Mouse (Mus musculus) forebrain, embryonic 15.5 days (tissue): ENCODE data around the gene Fam173a. TPM values are rescaled to one million over a fixed set of nuclear protein-coding genes. Genes with fewer than 3 reads are reported as not detected.
A peak's percentile ranks its signal among the peaks of the same experiment; 100 is the strongest.

Source experiments
- ATAC-seq: fragments of 200-750 bp; cut with Nextera tagmentation; replicated peaks from 2 replicates; pipeline ENCODE4 v1.8.0; 2017; ENCODE audit warnings: mild to moderate bottlenecking, moderate TSS enrichment, moderate library complexity
- H3K27ac ChIP-seq: fragments of 300-500 bp; sonication (generic); replicated peaks from 2 replicates; pipeline ENCODE4 v1.5.1; 2015; ENCODE audit warnings: mild to moderate bottlenecking, inconsistent platforms
- H3K27me3 ChIP-seq: fragments of 300-500 bp; sonication (generic); 2 replicates; pipeline ENCODE4 v1.6.1; 2015; ENCODE audit warnings: inconsistent platforms
- H3K36me3 ChIP-seq: fragments of 300-500 bp; sonication (generic); 2 replicates; pipeline ENCODE4 v1.6.1; 2015; ENCODE audit warnings: mild to moderate bottlenecking, inconsistent platforms
- H3K4me1 ChIP-seq: fragments of 300-500 bp; sonication (generic); 2 replicates; pipeline ENCODE4 v1.6.1; 2015; ENCODE audit warnings: inconsistent platforms
- H3K4me2 ChIP-seq: fragments of 300-500 bp; sonication (generic); replicated peaks from 2 replicates; pipeline ENCODE4 v1.6.1; 2015; ENCODE audit warnings: mild to moderate bottlenecking, inconsistent platforms
- H3K4me3 ChIP-seq: fragments of 300-500 bp; sonication (generic); 2 replicates; pipeline ENCODE4 v1.5.1; 2015; ENCODE audit warnings: mild to moderate bottlenecking, inconsistent platforms
- H3K9ac ChIP-seq: fragments of 300-500 bp; sonication (generic); replicated peaks from 2 replicates; pipeline ENCODE4 v1.6.1; 2015; ENCODE audit warnings: mild to moderate bottlenecking, inconsistent platforms
- H3K9me3 ChIP-seq: fragments of 300-500 bp; sonication (generic); 2 replicates; pipeline ENCODE4 v1.6.1; 2016; ENCODE audit warnings: inconsistent platforms
- WGBS: fragments of 180-500 bp; shearing (Covaris S2); methylation state at CpG from one replicate; pipeline ENCODE4 v1.1.7; 2015; ENCODE audit warnings: mixed read lengths; 5-methylcytosine and 5-hydroxymethylcytosine counted together
- polyA plus RNA-seq: library from polyadenylated mRNA; unstranded; fragments of >200 nt; fragmentation: Nextera tagmentation; extraction: Ambion mirVana; gene quantifications from 2 replicates; pipeline ENCODE4 v1.2.1, GENCODE M21; 2015

Fam173a gene
- 71.4 and 84.2 TPM in 2 replicates for polyA plus RNA-seq

DNA sequence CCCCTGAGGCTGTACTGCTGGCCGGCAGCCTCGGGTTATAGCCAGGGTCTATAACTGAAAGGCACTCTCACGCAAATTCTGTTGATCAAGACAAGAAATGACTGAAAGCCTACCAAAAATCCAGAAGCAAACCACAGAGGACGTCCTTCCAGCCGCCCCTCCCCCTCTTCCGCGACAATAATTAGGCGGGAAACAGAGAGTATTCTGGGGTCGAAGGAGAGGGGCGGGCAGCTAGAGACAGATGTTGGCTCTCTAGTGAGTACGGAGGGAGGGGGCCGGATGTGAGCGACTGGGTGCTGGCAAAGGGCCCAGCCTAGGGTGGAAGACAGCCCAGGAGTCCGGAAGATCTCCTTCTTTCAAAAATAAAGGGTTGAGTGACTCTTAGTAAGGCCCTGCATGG is at the start of gene Fam173a:
Fam173a (minus strand) TSS at position 287 of the 400 bp plus-strand sequence.
- Histone ChIP-seq H3K4me1 (peaks cover 65% of the 10 kb centered on the region), H3K4me2 (peak within 1 kb of the TSS; percentile 93), H3K9me3 (no peaks in the 10 kb centered on the region), H3K9ac (peak within 1 kb of the TSS; percentile 83), H3K4me3 (peak within 1 kb of the TSS; percentile 92), H3K27me3 (0 out of 2 replicates have a peak, but pooled peaks cover 4% of the 10 kb centered on the region), H3K27ac (peak within 1 kb of the TSS; percentile 95), H3K36me3 (0 out of 2 replicates have a peak, but pooled peaks cover 7% of the 10 kb centered on the region)
- peak; percentile 41 for ATAC-seq
- 0% methylated on average over 14 of the region's 14 CpGs for WGBS

- no peaks in the 10 kb centered on the region for H3K27me3 ChIP-seq
- no peaks in the 10 kb centered on the region for H3K9me3 ChIP-seq
- WGBS, result 94% methylated on average over 22 of the region's 22 CpGs
- no peak within 1 kb of the TSS for H3K27ac ChIP-seq
- H3K4me3 ChIP-seq, result no peak within 1 kb of the TSS
- peaks cover 40% of the 10 kb centered on the region for H3K4me1 ChIP-seq
- no peak for ATAC-seq
- peaks cover 34% of the 10 kb centered on the region for H3K36me3 ChIP-seq
- no peak within 1 kb of the TSS for H3K9ac ChIP-seq
- no peak within 1 kb of the TSS for H3K4me2 ChIP-seq
These were observed 48.6 kb upstream of the Fam173a start, which contains the start of gene Gm20683 for GRCm38 (mm10) chr17:25841117-25841880. Gm20683 (minus strand) TSS chr17:25841763.

GRCm38 (mm10) chr17:25840519-25840918 is 47.8 kb upstream of the Fam173a start:
- WGBS, result 98% methylated on average over 6 of the region's 6 CpGs
- H3K36me3 ChIP-seq, result peaks cover 34% of the 10 kb centered on the region
- no peaks in the 10 kb centered on the region for H3K9me3 ChIP-seq
- no peak overlapping the region for H3K27ac ChIP-seq
- H3K4me2 ChIP-seq, result no peak overlapping the region
- no peak for ATAC-seq
- H3K9ac ChIP-seq, result no peak overlapping the region
- H3K4me1 ChIP-seq, result peaks cover 48% of the 10 kb centered on the region
- H3K4me3 ChIP-seq, result no peak overlapping the region
- no peaks in the 10 kb centered on the region for H3K27me3 ChIP-seq

GRCm38 (mm10) chr17:25839455-25840235 is 46.9 kb upstream of the Fam173a start:
- Histone ChIP-seq H3K4me3 (no peak overlapping the region), H3K36me3 (peaks cover 34% of the 10 kb centered on the region), H3K9me3 (no peaks in the 10 kb centered on the region), H3K4me1 (peaks cover 51% of the 10 kb centered on the region), H3K27me3 (no peaks in the 10 kb centered on the region), H3K27ac (no peak overlapping the region), H3K9ac (no peak overlapping the region), H3K4me2 (no peak overlapping the region)
- no peak for ATAC-seq
- 87% methylated on average over 14 of the region's 14 CpGs for WGBS

DNA sequence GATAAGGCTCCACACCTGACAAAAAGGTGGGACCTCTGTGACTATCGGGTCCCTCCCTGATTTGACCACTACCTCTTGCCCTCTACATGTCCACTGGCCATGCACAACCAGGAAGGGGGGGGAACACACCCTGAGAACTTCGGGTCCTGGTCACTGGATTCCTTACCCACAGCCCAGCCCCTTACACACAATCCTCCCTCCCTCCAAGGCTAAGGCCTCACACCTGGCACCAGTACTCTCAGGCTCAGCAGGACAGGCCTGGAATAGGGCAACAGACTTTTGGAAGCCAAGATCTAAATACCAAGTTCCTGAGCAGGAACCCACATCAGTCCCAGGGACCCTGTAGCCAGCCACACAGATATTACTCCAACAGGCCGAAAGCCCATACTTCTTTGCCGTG is 46.2 kb upstream of the Fam173a start:
- no peak for ATAC-seq
- 88% methylated on average over 4 of the region's 4 CpGs for WGBS
- H3K36me3 ChIP-seq, result peaks cover 34% of the 10 kb centered on the region
- H3K27ac ChIP-seq, result no peak overlapping the region
- no peak overlapping the region for H3K4me2 ChIP-seq
- H3K9me3 ChIP-seq, result no peaks in the 10 kb centered on the region
- H3K4me3 ChIP-seq, result no peak overlapping the region
- no peak overlapping the region for H3K9ac ChIP-seq
- H3K27me3 ChIP-seq, result no peaks in the 10 kb centered on the region
- H3K4me1 ChIP-seq, result peaks cover 56% of the 10 kb centered on the region

- Histone ChIP-seq H3K27ac (peak overlapping the region; percentile 80), H3K4me3 (peak overlapping the region; percentile 51; the same call in 1 of the 2 replicates), H3K4me1 (peaks cover 52% of the 10 kb centered on the region), H3K9me3 (no peaks in the 10 kb centered on the region), H3K36me3 (peaks cover 34% of the 10 kb centered on the region), H3K4me2 (peak overlapping the region; percentile 81; the same call in 1 of the 2 replicates), H3K9ac (peak overlapping the region; percentile 75; the same call in 1 of the 2 replicates), H3K27me3 (no peaks in the 10 kb centered on the region)
- ATAC-seq, result no peak
- WGBS, result 12% methylated on average over 3 of the region's 3 CpGs
These were observed 44.8 kb upstream of the Fam173a start for GRCm38 (mm10) chr17:25837533-25837932.

GRCm38 (mm10) chr17:25837076-25837410 is 44.3 kb upstream of the Fam173a start, which contains the start of gene Rhbdl1:
Rhbdl1 (minus strand) TSS chr17:25837295.
- Histone ChIP-seq H3K4me2 (peak within 1 kb of the TSS; percentile 81), H3K36me3 (peaks cover 33% of the 10 kb centered on the region), H3K27ac (peak within 1 kb of the TSS; percentile 80), H3K4me3 (peak within 1 kb of the TSS; percentile 51), H3K9ac (peak within 1 kb of the TSS; percentile 75), H3K9me3 (no peaks in the 10 kb centered on the region), H3K4me1 (peaks cover 54% of the 10 kb centered on the region), H3K27me3 (no peaks in the 10 kb centered on the region)
- WGBS, result under 1% methylated on average over 29 of the region's 29 CpGs
- peak; percentile 29 for ATAC-seq

DNA sequence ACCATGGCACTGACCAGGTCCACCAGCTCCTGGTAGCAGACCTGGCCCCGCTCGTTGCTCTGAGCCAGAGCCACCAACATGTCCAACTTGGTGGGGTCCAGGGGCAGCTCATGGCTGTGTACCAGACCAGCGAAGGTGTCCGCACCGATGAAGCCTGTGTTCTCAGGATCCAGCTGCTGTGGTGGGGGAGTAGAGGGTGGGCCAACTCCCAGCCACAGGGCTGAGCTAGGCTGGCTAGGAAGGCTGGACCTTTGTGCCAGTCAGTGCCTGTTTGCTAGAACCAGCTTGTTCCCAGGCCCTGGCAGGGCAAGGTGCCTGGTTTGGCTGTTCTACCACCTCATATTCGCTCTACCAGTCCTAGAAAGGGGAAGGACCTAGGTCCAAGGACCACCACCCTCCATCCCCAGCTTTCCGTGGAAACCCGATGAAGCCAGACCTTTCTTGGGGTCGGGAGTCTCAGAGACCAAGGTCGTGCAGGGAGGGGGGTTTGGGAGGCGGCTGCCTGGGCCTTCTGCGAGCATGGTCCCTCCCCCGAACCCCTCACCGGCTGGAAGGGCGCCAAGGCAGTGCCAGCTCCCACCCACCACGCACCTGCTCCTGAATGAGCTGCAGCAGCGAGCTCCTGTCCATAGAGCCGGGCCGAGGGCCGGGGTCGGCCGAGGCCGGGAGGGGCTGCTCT is 43.8 kb upstream of the Fam173a start:
- H3K27ac ChIP-seq, result peak overlapping the region; percentile 80
- peaks cover 30% of the 10 kb centered on the region for H3K36me3 ChIP-seq
- no peaks in the 10 kb centered on the region for H3K9me3 ChIP-seq
- ATAC-seq, result no peak
- H3K4me3 ChIP-seq, result peak overlapping the region; percentile 51
- peak overlapping the region; percentile 75 for H3K9ac ChIP-seq
- H3K27me3 ChIP-seq, result no peaks in the 10 kb centered on the region
- H3K4me1 ChIP-seq, result peaks cover 59% of the 10 kb centered on the region
- 21% methylated on average over 23 of the region's 23 CpGs for WGBS
- H3K4me2 ChIP-seq, result peak overlapping the region; percentile 81

- peak overlapping the region; percentile 51; the same call in 1 of the 2 replicates for H3K4me3 ChIP-seq
These were observed 43.1 kb upstream of the Fam173a start for GRCm38 (mm10) chr17:25835816-25836215.

DNA sequence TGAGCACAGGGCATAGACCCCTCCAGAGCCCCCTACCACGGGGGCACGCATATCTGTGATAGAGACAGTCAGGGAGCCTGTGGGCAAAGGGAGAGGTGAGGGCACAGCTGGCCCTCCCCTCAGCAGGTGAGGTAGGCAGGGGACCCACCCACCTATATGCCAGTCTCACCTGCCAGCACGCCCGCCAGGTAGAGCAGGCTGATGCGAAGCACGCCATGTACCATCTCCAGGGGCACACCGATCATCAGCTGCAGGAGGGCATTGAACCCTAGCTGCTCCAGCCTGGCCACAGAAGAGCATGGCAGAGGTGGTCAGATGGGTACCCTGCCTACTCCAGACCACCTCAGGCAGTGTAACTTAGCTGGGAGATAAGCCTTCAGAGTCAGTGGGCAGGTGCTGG is 42.6 kb upstream of the Fam173a start:
- H3K36me3 ChIP-seq, result peaks cover 30% of the 10 kb centered on the region
- H3K27me3 ChIP-seq, result no peaks in the 10 kb centered on the region
- peak overlapping the region; percentile 55; the same call in 1 of the 2 replicates for H3K4me3 ChIP-seq
- H3K9ac ChIP-seq, result no peak overlapping the region
- peaks cover 72% of the 10 kb centered on the region for H3K4me1 ChIP-seq
- WGBS, result 95% methylated on average over 7 of the region's 7 CpGs
- no peaks in the 10 kb centered on the region for H3K9me3 ChIP-seq
- no peak overlapping the region for H3K4me2 ChIP-seq
- no peak for ATAC-seq
- no peak overlapping the region for H3K27ac ChIP-seq

More at GRCm38 (mm10) chr17:25835816-25836215, 43.1 kb upstream of the Fam173a start:
- 94% methylated on average over 16 of the region's 16 CpGs for whole genome bisulfite sequencing
- H3K27ac ChIP-seq, result peak overlapping the region; percentile 80; the same call in 1 of the 2 replicates
- H3K9ac ChIP-seq, result no peak overlapping the region
- no peak for ATAC-seq
- H3K27me3 ChIP-seq, result no peaks in the 10 kb centered on the region
- peaks cover 30% of the 10 kb centered on the region for H3K36me3 ChIP-seq
- H3K4me1 ChIP-seq, result peaks cover 67% of the 10 kb centered on the region
- H3K4me2 ChIP-seq, result peak overlapping the region; percentile 81
- H3K9me3 ChIP-seq, result no peaks in the 10 kb centered on the region

- Histone ChIP-seq H3K36me3 (peaks cover 31% of the 10 kb centered on the region), H3K27me3 (no peaks in the 10 kb centered on the region), H3K4me2 (peak overlapping the region; percentile 87), H3K4me1 (peaks cover 78% of the 10 kb centered on the region), H3K27ac (no peak overlapping the region), H3K4me3 (peak overlapping the region; percentile 55), H3K9me3 (no peaks in the 10 kb centered on the region), H3K9ac (peak overlapping the region; percentile 68; the same call in 1 of the 2 replicates)
- 88% methylated on average over 12 of the region's 12 CpGs for WGBS
- no peak for ATAC-seq
These were observed 42.0 kb upstream of the Fam173a start for GRCm38 (mm10) chr17:25834595-25835222.
